Comparison of ENCODE assay signal across 10 mouse cellular contexts in genomic region chr17:50150416-50151207, GRCm38 (mm10). TPM values are rescaled to one million over a fixed set of nuclear protein-coding genes. Genes with fewer than 3 reads are reported as not detected.
DNase-seq lines count a peak whose midpoint lies in the region; ATAC-seq and TF ChIP-seq lines count a peak whose summit lies in the region.
"Had no signal": no experiment of that assay in that cellular context is flagged by ENCODE, and none has a peak within 500 bp of the region (broad histone marks: within the 10 kb centered on the region; RNA-seq: fewer than 3 reads in every experiment).

No protein-coding gene starts in this region.

- no peak overlapping the region for H3K4me3 ChIP-seq in midbrain, embryonic 12.5 days
- no peak overlapping the region for H3K4me3 ChIP-seq in kidney, adult 2 months (ENCODE audit: insufficient read depth, low read depth, low read length)
- H3K4me3 ChIP-seq: liver, embryonic 13.5 days had no signal

- H3K9ac ChIP-seq in midbrain, embryonic 12.5 days (replicated peaks): no peak overlapping the region
- H3K9ac ChIP-seq: liver, embryonic 13.5 days had no signal

- ATAC-seq in midbrain, embryonic 12.5 days (ENCODE audit: low FRiP score, low read depth): peak; percentile 44; the same call in 1 of the 2 replicates
- ATAC-seq: intestine, embryonic 16.5 days had no signal

- peaks cover 13% of the 10 kb centered on the region for H3K4me1 ChIP-seq in midbrain, embryonic 12.5 days
- peaks cover 3% of the 10 kb centered on the region; the same call in 1 of the 2 replicates for H3K4me1 ChIP-seq in kidney, adult 2 months (ENCODE audit: control insufficient read depth, insufficient read depth, low read length)

- 67% methylated on average over 16 of the region's 16 CpGs for WGBS in midbrain, embryonic 12.5 days
- 50% methylated on average over 16 of the region's 16 CpGs for WGBS in kidney, adult 2 months

- H3K36me3 ChIP-seq in midbrain, embryonic 12.5 days: no peaks in the 10 kb centered on the region
- no peaks in the 10 kb centered on the region for H3K36me3 ChIP-seq in kidney, adult 2 months (ENCODE audit: control insufficient read depth, insufficient read depth, low read length)
- H3K36me3 ChIP-seq: liver, embryonic 13.5 days had no signal

- no peaks in the 10 kb centered on the region for H3K9me3 ChIP-seq in midbrain, embryonic 12.5 days
- H3K9me3 ChIP-seq: liver, embryonic 13.5 days had no signal

- H3K27ac ChIP-seq in midbrain, embryonic 12.5 days (replicated peaks): peak overlapping the region; percentile 46; the same call in 1 of the 2 replicates
- no peak overlapping the region; the same call in 1 of the 2 replicates for H3K27ac ChIP-seq in kidney, adult 2 months (ENCODE audit: insufficient read depth, low read depth, low read length)
- H3K27ac ChIP-seq: liver, embryonic 13.5 days had no signal

- TF ChIP-seq POLR2A in kidney, adult 2 months (IDR thresholded peaks at IDR 0.05; ENCODE audit: low read depth, low read length): no peak

- peak; percentile 22 for DNase-seq in adrenal gland, postnatal 10 days
- no peak for DNase-seq in adrenal gland, postnatal 25 days
- peak; percentile 9 for DNase-seq in right cerebral cortex, adult 18-20 months
- DNase-seq in right cerebral cortex, postnatal 14 days: no peak
- DNase-seq in telencephalon, adult 2 months (ENCODE audit: low read depth, low spot score): peak; percentile 38
- DNase-seq in spleen, postnatal 36 days (ENCODE audit: low spot score in 2 of 2): no peak
- no peak for DNase-seq in kidney, adult 2 months
- DNase-seq: liver, embryonic 13.5 days had no signal

- no peak for TF ChIP-seq CTCF in kidney, adult 2 months (conservative IDR thresholded peaks at IDR 0.05; ENCODE audit: insufficient read depth, insufficient read length, low read depth, low read length)

- H3K4me2 ChIP-seq in midbrain, embryonic 12.5 days (replicated peaks): no peak overlapping the region
- H3K4me2 ChIP-seq: liver, embryonic 13.5 days had no signal

- no peaks in the 10 kb centered on the region for H3K27me3 ChIP-seq in midbrain, embryonic 12.5 days
- no peaks in the 10 kb centered on the region for H3K27me3 ChIP-seq in kidney, adult 2 months (replicated peaks; ENCODE audit: control insufficient read depth, insufficient read depth, low read length)
- H3K27me3 ChIP-seq: liver, embryonic 13.5 days had no signal

RNA-seq across cellular contexts. Expression of gene Rftn1, which starts 39.9 kb away (rescaled TPM):
- total RNA-seq in adrenal gland, postnatal 10 days (2021): 10 to 100 TPM; 16.3 to 22.7 TPM
- 7.7 and 11.4 TPM in 2 replicates for total RNA-seq in adrenal gland, postnatal 25 days (2021)
- 4.5 and 7.1 TPM in 2 replicates for polyA plus RNA-seq in midbrain, embryonic 12.5 days (2016; fragmentation: Nextera tagmentation; extraction: Ambion mirVana)
- 14.6 and 18.6 TPM in 2 replicates for polyA plus RNA-seq in kidney, adult 2 months (2012; rRNA removed)

Comparison
In these comparisons a context has a peak if more than half of its experiments do, and no peak if none do; other contexts are left out.
1. DNase-seq: peak in adrenal gland, postnatal 10 days (single experiment), right cerebral cortex, adult 18-20 months (single experiment) and telencephalon, adult 2 months (single experiment); none in adrenal gland, postnatal 25 days (single experiment), right cerebral cortex, postnatal 14 days (single experiment), spleen, postnatal 36 days (0 of 2) and kidney, adult 2 months (single experiment).